Mouse (Mus musculus): Measurements from ENCODE around the gene Ppp6r3. TPM values are rescaled to one million over a fixed set of nuclear protein-coding genes. Genes with fewer than 3 reads are reported as not detected.
"Not testable (repeated sequence)": the region's sequence is repeated elsewhere in the genome, so short reads cannot be mapped to it uniquely, and the experiment has no call there.

Ppp6r3 gene
- total and polyA plus RNA-seq, 2 experiments from 2014 or later = 28.6 to 110 TPM

DNA sequence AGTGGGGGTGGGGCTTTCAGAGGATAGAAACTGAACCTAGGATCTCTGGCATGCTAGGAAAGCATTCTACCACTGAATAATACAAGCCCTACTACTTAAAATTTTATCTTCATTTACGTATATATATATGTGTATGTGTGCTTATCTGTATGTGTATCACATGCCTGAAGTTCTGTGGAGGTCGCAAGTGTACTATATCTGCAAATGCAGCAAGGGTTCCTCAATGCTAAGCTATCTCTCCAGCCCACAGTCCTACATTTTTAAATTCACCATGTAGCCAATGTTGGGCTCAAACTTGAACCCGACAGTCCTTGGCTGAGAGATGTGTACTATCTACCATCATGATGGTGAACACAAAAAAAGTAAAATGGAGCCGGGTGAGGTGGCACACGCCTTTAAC, 34.6 kb downstream of the Ppp6r3 start:
- 95% methylated on average over 5 of the region's 5 CpGs for WGBS
- Histone ChIP-seq H3K9ac (no peak overlapping the region), H3K4me2 (ENCODE audit: low read depth) (no peak overlapping the region), H3K27me3 (ENCODE audit: insufficient read depth, low read length) (no peaks in the 10 kb centered on the region), H3K27ac (ENCODE audit: low read depth, low read length) (no peak overlapping the region), H3K36me3 (ENCODE audit: insufficient read depth) (peaks cover 4% of the 10 kb centered on the region), H3K4me3 (ENCODE audit: low read depth, low read length) (no peak overlapping the region), H3K4me1 (ENCODE audit: insufficient read depth) (no peaks in the 10 kb centered on the region), H3K9me3 (ENCODE audit: low read length) (no peaks in the 10 kb centered on the region)
- no peak for TF ChIP-seq CTCF (IDR thresholded peaks at IDR 0.05; ENCODE audit: low read depth)
- ATAC-seq (no peak), DNase-seq (no peak)

- no peak for TF ChIP-seq CTCF (IDR thresholded peaks at IDR 0.05; ENCODE audit: low read depth)
- ATAC-seq = no peak
These were observed 35.3 kb downstream of the Ppp6r3 start for GRCm38 (mm10) chr19:3540254-3540653.

DNA sequence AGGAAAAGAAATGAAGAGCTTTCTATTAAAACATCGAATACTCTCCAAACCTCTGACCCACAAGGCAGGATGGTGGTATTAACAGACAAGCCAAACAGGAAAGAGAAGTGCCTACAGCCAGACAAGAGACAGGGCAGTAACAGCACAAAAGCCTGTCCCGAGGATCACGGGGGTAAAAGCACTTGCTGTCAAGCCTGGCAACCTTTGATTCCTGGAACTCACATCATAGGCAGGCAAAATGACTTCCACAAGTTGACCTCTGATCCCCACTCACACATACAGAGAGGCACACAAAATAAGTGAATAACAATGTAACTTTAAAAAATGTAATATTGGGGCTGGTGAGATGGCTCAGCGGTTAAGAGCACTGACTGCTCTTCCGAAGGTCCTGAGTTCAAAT, 36.1 kb downstream of the Ppp6r3 start:
- Histone ChIP-seq H3K27ac (ENCODE audit: low read depth, low read length) (no peak overlapping the region), H3K4me3 (ENCODE audit: low read depth, low read length) (no peak overlapping the region), H3K4me1 (ENCODE audit: insufficient read depth) (no peaks in the 10 kb centered on the region), H3K9ac (no peak overlapping the region), H3K4me2 (ENCODE audit: low read depth) (no peak overlapping the region), H3K36me3 (ENCODE audit: insufficient read depth) (peaks cover 4% of the 10 kb centered on the region), H3K9me3 (ENCODE audit: low read length) (no peaks in the 10 kb centered on the region), H3K27me3 (ENCODE audit: insufficient read depth, low read length) (no peaks in the 10 kb centered on the region)
- no peak for TF ChIP-seq CTCF (IDR thresholded peaks at IDR 0.05; ENCODE audit: low read depth)
- 92% methylated on average over 5 of the region's 5 CpGs for WGBS
- ATAC-seq = no peak
- DNase-seq = no peak

More at GRCm38 (mm10) chr19:3540254-3540653, 35.3 kb downstream of the Ppp6r3 start:
- 91% methylated on average over 2 of the region's 2 CpGs for WGBS
- Histone ChIP-seq H3K4me3 (ENCODE audit: low read depth, low read length) (no peak overlapping the region), H3K9me3 (ENCODE audit: low read length) (no peaks in the 10 kb centered on the region), H3K9ac (no peak overlapping the region), H3K36me3 (ENCODE audit: insufficient read depth) (peaks cover 4% of the 10 kb centered on the region), H3K27ac (ENCODE audit: low read depth, low read length) (no peak overlapping the region), H3K4me2 (ENCODE audit: low read depth) (no peak overlapping the region), H3K4me1 (ENCODE audit: insufficient read depth) (no peaks in the 10 kb centered on the region), H3K27me3 (ENCODE audit: insufficient read depth, low read length) (no peaks in the 10 kb centered on the region)
- no peak for DNase-seq

GRCm38 (mm10) chr19:3537658-3538057, 37.9 kb downstream of the Ppp6r3 start:
- no peak overlapping the region for H3K4me2 ChIP-seq (ENCODE audit: low read depth)
- no peak overlapping the region for H3K9ac ChIP-seq
- no peak for ATAC-seq
- H3K27ac ChIP-seq (ENCODE audit: low read depth, low read length) = no peak overlapping the region
- H3K27me3 ChIP-seq (ENCODE audit: insufficient read depth, low read length) = no peaks in the 10 kb centered on the region
- no peak for TF ChIP-seq CTCF (IDR thresholded peaks at IDR 0.05; ENCODE audit: low read depth)
- H3K4me3 ChIP-seq (ENCODE audit: low read depth, low read length) = no peak overlapping the region
- no peak for DNase-seq
- peaks cover 4% of the 10 kb centered on the region for H3K36me3 ChIP-seq (ENCODE audit: insufficient read depth)
- H3K4me1 ChIP-seq (ENCODE audit: insufficient read depth) = no peaks in the 10 kb centered on the region
- WGBS = 98% methylated on average over 6 of the region's 6 CpGs
- no peaks in the 10 kb centered on the region for H3K9me3 ChIP-seq (ENCODE audit: low read length)

- DNase-seq = no peak
- Histone ChIP-seq H3K27me3 (ENCODE audit: insufficient read depth, low read length) (no peaks in the 10 kb centered on the region), H3K4me3 (ENCODE audit: low read depth, low read length) (no peak overlapping the region), H3K9ac (no peak overlapping the region), H3K4me2 (ENCODE audit: low read depth) (no peak overlapping the region), H3K9me3 (ENCODE audit: low read length) (no peaks in the 10 kb centered on the region), H3K4me1 (ENCODE audit: insufficient read depth) (no peaks in the 10 kb centered on the region), H3K27ac (ENCODE audit: low read depth, low read length) (no peak overlapping the region), H3K36me3 (ENCODE audit: insufficient read depth) (no peaks in the 10 kb centered on the region)
- TF ChIP-seq CTCF (IDR thresholded peaks at IDR 0.05; ENCODE audit: low read depth) = no peak
- WGBS = 90% methylated on average over 3 of the region's 3 CpGs
- no peak for ATAC-seq
These were observed 40.6 kb downstream of the Ppp6r3 start for GRCm38 (mm10) chr19:3534945-3535344.

DNA sequence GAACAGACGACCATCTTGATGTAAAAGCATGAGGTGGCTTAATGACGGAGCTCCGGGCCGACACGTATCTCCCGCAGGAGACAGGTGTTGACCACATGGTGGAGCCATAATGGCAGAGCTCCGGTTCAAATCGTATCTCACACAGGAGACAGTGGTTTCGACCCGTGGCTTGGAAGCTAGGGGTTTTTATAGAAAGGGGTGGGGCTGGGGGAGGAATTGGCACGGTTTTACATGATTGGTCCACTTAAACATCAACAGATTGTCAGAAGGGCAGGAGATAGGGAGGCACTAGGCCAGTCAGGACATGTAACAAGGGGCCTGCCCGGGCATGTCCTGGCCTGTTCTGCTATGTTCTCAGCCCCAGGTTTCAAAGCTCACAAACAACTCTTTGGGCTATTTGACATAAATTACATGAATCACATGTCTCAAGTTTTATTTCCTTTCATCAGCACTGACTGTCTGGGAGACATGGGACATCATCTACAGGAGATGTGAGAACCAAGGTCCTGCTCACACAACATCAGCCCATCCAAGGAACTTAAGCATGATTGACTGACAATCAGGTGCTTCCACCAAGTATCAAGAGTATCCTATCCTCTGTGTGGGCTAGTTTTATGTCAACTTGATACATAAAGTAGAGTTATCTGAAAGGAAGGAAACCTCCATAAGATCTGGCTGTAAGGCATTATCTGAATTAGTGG, 42.1 kb downstream of the Ppp6r3 start:
- WGBS = 95% methylated on average over 12 of the region's 12 CpGs
- not testable (repeated sequence) for H3K4me1 ChIP-seq (ENCODE audit: insufficient read depth); H3K27ac ChIP-seq (ENCODE audit: low read depth, low read length); DNase-seq; H3K9me3 ChIP-seq (ENCODE audit: low read length); H3K27me3 ChIP-seq (ENCODE audit: insufficient read depth, low read length); H3K4me2 ChIP-seq (ENCODE audit: low read depth); H3K36me3 ChIP-seq (ENCODE audit: insufficient read depth); ATAC-seq; H3K4me3 ChIP-seq (ENCODE audit: low read depth, low read length); H3K9ac ChIP-seq

GRCm38 (mm10) chr19:3532717-3533260, 42.8 kb downstream of the Ppp6r3 start:
- H3K4me1 ChIP-seq (ENCODE audit: insufficient read depth) = no peaks in the 10 kb centered on the region
- no peak overlapping the region for H3K9ac ChIP-seq
- H3K4me3 ChIP-seq (ENCODE audit: low read depth, low read length) = no peak overlapping the region
- no peaks in the 10 kb centered on the region for H3K36me3 ChIP-seq (ENCODE audit: insufficient read depth)
- no peak for TF ChIP-seq CTCF (IDR thresholded peaks at IDR 0.05; ENCODE audit: low read depth)
- no peak overlapping the region for H3K27ac ChIP-seq (ENCODE audit: low read depth, low read length)
- ATAC-seq (no peak), DNase-seq (no peak)
- H3K4me2 ChIP-seq (ENCODE audit: low read depth) = no peak overlapping the region
- no peaks in the 10 kb centered on the region for H3K27me3 ChIP-seq (ENCODE audit: insufficient read depth, low read length)
- H3K9me3 ChIP-seq (ENCODE audit: low read length) = no peaks in the 10 kb centered on the region
- WGBS = 95% methylated on average over 14 of the region's 14 CpGs

Measured in forebrain, postnatal 0 days (tissue).